Mouse (Mus musculus) stomach, embryonic 14.5 days (tissue): Measurements from ENCODE around the gene Rab8a. TPM values are rescaled to one million over a fixed set of nuclear protein-coding genes. Genes with fewer than 3 reads are reported as not detected.
A peak's percentile ranks its signal among the peaks of the same experiment; 100 is the strongest.

Source experiments
- ATAC-seq: fragments of 200-750 bp; cut with Nextera tagmentation; 2 replicates; pipeline ENCODE4 v1.8.0; 2017; ENCODE audit warnings: low read depth, moderate TSS enrichment; ENCODE audit not compliant: insufficient number of reproducible peaks, insufficient read depth, low FRiP score
- H3K27ac ChIP-seq: fragments of 300-500 bp; sonication (generic); 2 replicates; pipeline ENCODE4 v1.5.1; 2014; ENCODE audit warnings: mild to moderate bottlenecking, low read length, moderate library complexity, mixed read lengths
- H3K27me3 ChIP-seq: fragments of 300-500 bp; sonication (generic); 2 replicates; pipeline ENCODE4 v1.6.1; 2014; ENCODE audit warnings: low read length, control low read depth, mixed read lengths; ENCODE audit not compliant: control insufficient read depth, insufficient read depth
- H3K36me3 ChIP-seq: fragments of 300-500 bp; sonication (generic); 2 replicates; pipeline ENCODE4 v1.6.1; 2014; ENCODE audit warnings: mild to moderate bottlenecking, control low read depth, low read length, moderate library complexity, mixed read lengths; ENCODE audit not compliant: control insufficient read depth, insufficient read depth
- H3K4me1 ChIP-seq: fragments of 300-500 bp; sonication (generic); 2 replicates; pipeline ENCODE4 v1.6.1; 2014; ENCODE audit warnings: low read length, control low read depth, mixed read lengths; ENCODE audit not compliant: control insufficient read depth, insufficient read depth
- H3K4me2 ChIP-seq: fragments of 300-500 bp; sonication (generic); replicated peaks from 2 replicates; pipeline ENCODE4 v1.6.1; 2014; ENCODE audit warnings: low read depth, low read length, control low read depth
- H3K4me3 ChIP-seq: fragments of 300-500 bp; sonication (generic); 2 replicates; pipeline ENCODE4 v1.5.1; 2014; ENCODE audit warnings: low read depth, low read length, control low read depth
- H3K9ac ChIP-seq: fragments of 300-500 bp; sonication (generic); replicated peaks from 2 replicates; pipeline ENCODE4 v1.6.1; 2014; ENCODE audit warnings: low read depth, mild to moderate bottlenecking, control low read depth, low read length, moderate library complexity, mixed read lengths
- H3K9me3 ChIP-seq: fragments of 300-500 bp; sonication (generic); 2 replicates; pipeline ENCODE4 v1.6.1; 2016; ENCODE audit warnings: low read depth, low read length, control low read depth; ENCODE audit not compliant: control insufficient read depth
- WGBS: fragments of 180-500 bp; shearing (Covaris S2); extraction: QIAGEN DNeasy Blood & Tissue Kit; methylation state at CpG from one replicate; pipeline ENCODE4 v1.1.7; 2014; 5-methylcytosine and 5-hydroxymethylcytosine counted together
- polyA plus RNA-seq: library from polyadenylated mRNA; unstranded; fragments of >200 nt; fragmentation: Nextera tagmentation; extraction: Ambion mirVana; gene quantifications from 2 replicates; pipeline ENCODE4 v1.2.1, GENCODE M21; 2014

Gene Rab8a
- polyA plus RNA-seq, 1 experiment from 2014 or later: 81.5 TPM

DNA sequence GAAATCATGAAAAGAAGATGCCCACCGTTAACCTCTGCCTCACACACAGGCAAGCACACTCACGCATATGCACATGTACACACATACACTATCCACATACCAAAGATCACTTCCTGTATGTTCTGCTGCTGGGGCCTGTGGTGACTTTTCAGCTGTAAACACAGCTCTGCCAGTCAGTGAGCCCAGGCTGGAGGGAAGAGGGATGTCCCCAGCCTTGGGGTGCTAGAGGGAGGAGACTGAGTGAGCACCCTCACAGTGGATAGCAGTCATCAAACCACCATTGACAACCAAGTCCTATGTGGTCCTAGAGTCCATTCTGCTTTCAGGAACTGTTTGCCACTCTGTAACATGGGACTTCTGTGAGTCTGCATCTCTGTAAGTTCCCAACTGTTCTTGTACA is 29.1 kb upstream of the Rab8a start:
- ATAC-seq: no peak
- H3K27ac ChIP-seq: no peak overlapping the region; the same call in 1 of the 2 replicates
- WGBS: 87% methylated on average over 2 of the region's 2 CpGs

DNA sequence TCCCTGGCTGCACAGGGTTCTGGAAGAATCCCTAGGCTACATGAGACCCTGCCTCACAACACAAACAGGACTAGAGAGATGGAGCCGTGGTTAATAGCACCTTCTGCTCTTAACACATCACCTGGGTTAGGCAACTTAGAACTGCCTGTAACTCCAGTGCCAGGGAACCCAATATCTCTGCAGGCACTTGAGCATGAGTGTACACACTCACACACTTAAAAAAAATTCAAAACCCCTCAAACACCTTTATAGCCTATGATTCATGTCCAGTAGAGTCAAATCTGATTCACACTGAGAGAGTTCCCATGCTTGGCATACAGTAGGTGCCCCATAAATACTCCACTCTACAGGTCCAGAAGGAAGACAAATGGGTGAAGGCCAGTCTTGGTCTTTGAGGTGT is 28.6 kb upstream of the Rab8a start:
- H3K27me3 ChIP-seq: no peaks in the 10 kb centered on the region
- no peak overlapping the region for H3K4me3 ChIP-seq
- H3K9ac ChIP-seq: no peak overlapping the region
- H3K36me3 ChIP-seq: no peaks in the 10 kb centered on the region
- WGBS: 69% methylated on average over 1 of the region's 1 CpGs
- H3K9me3 ChIP-seq: no peaks in the 10 kb centered on the region
- peaks cover 9% of the 10 kb centered on the region; the same call in 1 of the 2 replicates for H3K4me1 ChIP-seq
- H3K27ac ChIP-seq: no peak overlapping the region; the same call in 1 of the 2 replicates
- no peak overlapping the region for H3K4me2 ChIP-seq
- ATAC-seq: no peak

More for the DNA sequence above, 29.1 kb upstream of the Rab8a start:
- Histone ChIP-seq H3K4me2 (no peak overlapping the region), H3K9ac (no peak overlapping the region), H3K27me3 (no peaks in the 10 kb centered on the region), H3K9me3 (no peaks in the 10 kb centered on the region), H3K4me3 (no peak overlapping the region), H3K36me3 (no peaks in the 10 kb centered on the region), H3K4me1 (peaks cover 5% of the 10 kb centered on the region; the same call in 1 of the 2 replicates)

DNA sequence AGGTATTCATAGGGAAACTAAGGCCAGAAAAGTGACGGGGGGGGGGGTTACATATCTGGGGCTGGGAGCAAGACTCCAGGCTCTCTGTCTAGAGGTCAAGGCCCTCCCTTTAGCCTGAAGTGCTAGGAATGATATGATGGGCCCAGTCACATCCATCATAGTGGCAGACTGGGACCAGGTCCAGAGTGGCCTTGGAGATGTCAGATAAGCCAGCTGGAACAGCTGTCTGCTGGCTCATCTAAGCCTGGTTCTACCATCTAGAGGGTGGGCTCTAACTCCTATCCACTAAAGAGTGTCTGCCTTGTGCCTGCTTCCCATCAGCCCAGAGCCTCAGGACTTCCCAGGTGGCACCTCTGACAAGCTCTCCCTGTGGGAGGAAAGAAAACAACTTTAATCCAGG is 28.1 kb upstream of the Rab8a start:
- H3K4me3 ChIP-seq: no peak overlapping the region
- no peaks in the 10 kb centered on the region; the same call in 1 of the 2 replicates for H3K36me3 ChIP-seq
- no peak overlapping the region for H3K27ac ChIP-seq
- H3K27me3 ChIP-seq: no peaks in the 10 kb centered on the region
- H3K9ac ChIP-seq: no peak overlapping the region
- ATAC-seq: no peak
- 42% methylated on average over 1 of the region's 1 CpGs for WGBS
- H3K4me1 ChIP-seq: peaks cover 13% of the 10 kb centered on the region; the same call in 1 of the 2 replicates
- H3K4me2 ChIP-seq: no peak overlapping the region
- no peaks in the 10 kb centered on the region for H3K9me3 ChIP-seq

DNA sequence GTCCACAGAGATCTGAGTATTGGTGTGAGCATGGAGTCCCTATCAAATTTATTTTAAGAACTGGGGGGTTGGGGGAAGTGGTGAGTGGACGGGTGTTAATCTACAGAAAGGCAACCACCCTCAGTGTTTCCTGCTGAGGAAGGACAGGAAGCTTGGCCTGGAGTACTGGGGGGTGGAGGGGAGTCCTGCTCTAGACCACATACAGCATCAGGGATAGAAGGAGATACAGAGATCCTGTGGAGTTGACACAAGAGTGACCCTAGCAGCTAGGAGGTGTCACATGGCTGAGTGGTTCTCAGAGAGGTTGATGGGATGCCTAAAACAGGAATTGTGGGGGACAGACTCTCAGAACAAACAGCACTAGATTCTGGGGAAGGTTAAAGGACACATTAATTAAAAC is 27.5 kb upstream of the Rab8a start:
- ATAC-seq: no peak
- Histone ChIP-seq H3K27ac (no peak overlapping the region), H3K9me3 (no peaks in the 10 kb centered on the region), H3K4me3 (no peak overlapping the region), H3K9ac (no peak overlapping the region), H3K27me3 (no peaks in the 10 kb centered on the region), H3K4me1 (peaks cover 15% of the 10 kb centered on the region; the same call in 1 of the 2 replicates), H3K4me2 (no peak overlapping the region), H3K36me3 (peaks cover 2% of the 10 kb centered on the region)
- 55% methylated on average over 1 of the region's 1 CpGs for WGBS

DNA sequence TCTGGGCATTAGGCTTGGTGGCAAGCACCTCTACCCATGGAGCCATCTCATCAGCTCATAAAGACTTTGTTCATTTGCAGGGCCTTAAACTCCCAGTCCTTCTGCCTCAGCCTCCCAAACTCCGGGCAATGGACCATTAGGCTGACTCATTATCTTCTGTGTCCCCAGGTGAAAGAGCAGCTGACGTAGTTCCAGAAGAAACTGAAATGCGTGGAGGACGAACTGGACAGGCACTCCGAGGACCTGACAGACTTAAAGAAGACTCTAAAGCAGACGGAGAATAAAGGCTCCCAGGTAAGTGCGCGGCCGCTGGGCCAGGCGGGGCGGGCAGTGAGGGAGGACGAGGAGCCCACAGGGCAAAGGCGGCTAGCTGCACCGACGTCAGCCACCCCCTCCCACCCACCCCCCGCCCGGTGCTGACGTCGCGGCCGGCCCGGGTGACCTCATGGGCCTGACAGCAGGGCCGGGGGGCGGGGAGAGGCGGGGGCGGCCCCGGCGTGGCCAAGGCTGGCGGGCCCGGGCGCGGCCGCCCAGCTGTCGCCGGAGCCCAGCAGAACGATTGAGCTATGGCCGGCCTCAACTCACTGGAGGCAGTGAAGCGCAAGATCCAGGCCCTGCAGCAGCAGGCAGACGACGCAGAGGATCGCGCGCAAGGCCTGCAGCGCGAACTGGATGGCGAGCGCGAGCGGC is 26.1 kb upstream of the Rab8a start, which contains the start of gene Tpm4:
Gene Tpm4, plus strand, starts transcription at position 220 of the 690 bp plus-strand sequence.
- peak within 1 kb of the TSS; percentile 99 for H3K9ac ChIP-seq
- H3K27me3 ChIP-seq: no peaks in the 10 kb centered on the region
- WGBS: under 1% methylated on average over 26 of the region's 49 CpGs
- peak within 1 kb of the TSS; percentile 89 for H3K4me3 ChIP-seq
- ATAC-seq: peak; percentile 82
- H3K36me3 ChIP-seq: peaks cover 15% of the 10 kb centered on the region
- peaks cover 15% of the 10 kb centered on the region; the same call in 1 of the 2 replicates for H3K4me1 ChIP-seq
- H3K9me3 ChIP-seq: no peaks in the 10 kb centered on the region
- peak within 1 kb of the TSS; percentile 100 for H3K27ac ChIP-seq
- peak within 1 kb of the TSS; percentile 73 for H3K4me2 ChIP-seq

DNA sequence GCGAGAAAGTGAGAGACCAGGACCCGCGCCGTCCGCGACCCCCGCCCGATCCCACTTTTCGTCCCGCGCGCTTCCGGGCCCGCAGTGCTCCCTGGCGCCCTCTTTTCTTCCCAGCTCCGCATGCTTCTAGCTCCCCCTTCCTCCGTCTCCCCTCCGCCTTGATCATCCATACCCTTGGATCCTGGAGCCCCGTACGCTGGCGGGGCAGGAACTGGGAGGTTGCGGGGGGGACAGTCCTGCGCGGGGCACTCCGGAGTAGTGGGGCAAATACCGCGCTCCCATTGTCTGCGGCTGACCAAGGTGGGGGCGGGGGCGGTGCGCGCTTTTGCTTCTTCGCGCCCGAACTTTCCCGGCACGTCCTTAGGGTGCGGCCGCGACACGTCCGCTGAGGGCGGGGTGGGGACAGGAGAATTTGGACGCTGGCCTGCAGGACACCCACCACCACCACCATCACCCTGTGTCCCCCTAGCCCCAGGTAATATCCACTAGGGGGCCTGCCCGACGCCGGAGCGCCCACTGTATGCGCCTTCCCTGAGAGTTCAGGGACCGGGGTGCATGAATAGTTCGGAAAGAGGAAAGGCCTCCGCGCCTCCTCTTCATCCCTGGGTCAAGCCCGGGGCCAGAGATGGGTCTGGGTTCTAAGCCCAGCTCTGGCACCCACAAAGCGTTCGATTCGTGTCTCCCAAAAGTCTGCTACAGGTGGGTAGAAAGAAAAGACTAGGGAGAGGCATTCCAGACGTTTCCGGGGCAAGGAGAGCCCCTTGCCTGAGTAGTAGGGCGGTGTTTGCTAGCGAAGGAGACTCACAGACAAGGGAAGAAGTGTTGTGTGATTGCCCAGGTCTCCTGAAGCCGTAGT is 25.3 kb upstream of the Rab8a start:
- Histone ChIP-seq H3K4me3 (peak overlapping the region; percentile 89), H3K4me2 (peak overlapping the region; percentile 73), H3K36me3 (peaks cover 21% of the 10 kb centered on the region), H3K27ac (peak overlapping the region; percentile 100), H3K4me1 (peaks cover 15% of the 10 kb centered on the region; the same call in 1 of the 2 replicates), H3K27me3 (no peaks in the 10 kb centered on the region), H3K9ac (peak overlapping the region; percentile 99), H3K9me3 (no peaks in the 10 kb centered on the region)
- under 1% methylated on average over 59 of the region's 62 CpGs for WGBS
- peak; percentile 62 for ATAC-seq

DNA sequence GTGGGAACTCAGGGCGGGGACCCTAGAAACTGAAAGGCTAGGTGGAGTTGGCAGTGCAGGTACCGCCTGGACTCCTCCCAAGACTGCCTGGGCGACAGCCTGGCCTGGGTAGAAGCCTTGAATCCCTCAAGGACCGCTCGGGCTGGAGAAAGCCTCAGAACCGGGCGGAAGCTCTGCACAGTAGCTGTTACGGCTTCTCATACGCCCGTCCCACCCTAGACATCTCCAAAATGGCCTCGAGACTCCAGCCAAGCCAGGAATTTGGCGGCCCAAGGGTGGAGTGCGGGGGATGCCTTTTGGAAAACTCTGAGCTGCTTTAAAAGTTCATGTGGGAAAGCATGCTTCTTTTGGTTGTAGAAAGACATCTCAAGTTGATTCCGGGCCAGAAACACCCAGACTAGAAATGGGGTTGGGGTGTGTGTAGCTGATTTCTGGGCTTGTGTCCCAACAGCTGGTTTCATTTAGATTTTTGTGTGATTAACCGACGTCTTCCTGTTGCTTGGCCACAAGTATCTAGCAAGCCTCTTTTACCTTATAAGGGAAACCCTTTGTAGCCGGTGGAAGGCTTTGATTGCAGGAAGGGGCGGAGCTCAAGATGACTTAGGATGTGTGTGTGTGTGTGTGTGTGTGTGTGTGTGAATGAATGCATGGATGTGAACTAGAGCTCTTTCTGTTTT is 24.6 kb upstream of the Rab8a start:
- H3K4me1 ChIP-seq: peaks cover 15% of the 10 kb centered on the region; the same call in 1 of the 2 replicates
- H3K36me3 ChIP-seq: peaks cover 28% of the 10 kb centered on the region
- WGBS: under 1% methylated on average over 18 of the region's 18 CpGs
- peak overlapping the region; percentile 99 for H3K9ac ChIP-seq
- H3K4me3 ChIP-seq: peak overlapping the region; percentile 89
- ATAC-seq: peak; percentile 44; the same call in 1 of the 2 replicates
- H3K9me3 ChIP-seq: no peaks in the 10 kb centered on the region
- H3K27ac ChIP-seq: peak overlapping the region; percentile 100
- no peaks in the 10 kb centered on the region for H3K27me3 ChIP-seq
- peak overlapping the region; percentile 73 for H3K4me2 ChIP-seq

DNA sequence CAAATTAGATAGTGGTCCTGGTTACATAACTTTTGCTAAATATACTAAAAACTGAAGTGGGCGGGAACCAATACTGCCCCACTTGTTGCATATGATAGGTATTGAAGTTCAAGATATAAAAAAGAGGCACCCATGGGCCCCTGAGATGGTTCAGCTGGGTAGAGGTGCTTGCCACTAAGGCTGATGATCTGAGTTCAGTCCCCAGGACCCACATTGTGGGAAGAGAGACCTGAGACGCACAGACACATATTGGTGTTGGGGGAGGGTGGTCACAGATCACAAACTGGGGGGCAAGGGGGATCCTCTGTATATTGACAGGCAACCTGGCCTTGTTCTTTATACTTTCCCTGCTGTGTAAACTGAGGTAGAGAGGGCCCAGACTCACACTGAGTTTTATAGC is 23.6 kb upstream of the Rab8a start:
- H3K27ac ChIP-seq: 0 out of 2 replicates have a peak overlapping the region, but pooled peaks have one; percentile 1
- H3K9me3 ChIP-seq: no peaks in the 10 kb centered on the region
- H3K4me1 ChIP-seq: peaks cover 15% of the 10 kb centered on the region; the same call in 1 of the 2 replicates
- peaks cover 38% of the 10 kb centered on the region for H3K36me3 ChIP-seq
- no peak for ATAC-seq
- no peak overlapping the region for H3K9ac ChIP-seq
- no peaks in the 10 kb centered on the region for H3K27me3 ChIP-seq
- peak overlapping the region; percentile 89 for H3K4me3 ChIP-seq
- peak overlapping the region; percentile 73 for H3K4me2 ChIP-seq
- 85% methylated on average over 2 of the region's 2 CpGs for WGBS
